Mouse (Mus musculus) intestine, embryonic 15.5 days (tissue): ENCODE measurements around the gene Cept1. TPM values are rescaled to one million over a fixed set of nuclear protein-coding genes. Genes with fewer than 3 reads are reported as not detected.

Source experiments
- ATAC-seq: fragments of 200-750 bp; cut with Nextera tagmentation; 2 replicates; pipeline ENCODE4 v1.8.0; 2017; ENCODE audit warnings: moderate TSS enrichment, moderate library complexity
- H3K27ac ChIP-seq: fragments of 300-500 bp; sonication (generic); 2 replicates; pipeline ENCODE4 v1.5.1; 2015; ENCODE audit warnings: mild to moderate bottlenecking, inconsistent platforms
- H3K27me3 ChIP-seq: fragments of 300-500 bp; sonication (generic); replicated peaks from 2 replicates; pipeline ENCODE4 v1.6.1; 2015; ENCODE audit warnings: inconsistent platforms
- H3K36me3 ChIP-seq: fragments of 300-500 bp; sonication (generic); 2 replicates; pipeline ENCODE4 v1.6.1; 2015; ENCODE audit warnings: inconsistent platforms
- H3K4me1 ChIP-seq: fragments of 300-500 bp; sonication (generic); replicated peaks from 2 replicates; pipeline ENCODE4 v1.6.1; 2015; ENCODE audit warnings: inconsistent platforms
- H3K4me2 ChIP-seq: fragments of 300-500 bp; sonication (generic); replicated peaks from 2 replicates; pipeline ENCODE4 v1.6.1; 2015; ENCODE audit warnings: mild to moderate bottlenecking, inconsistent platforms
- H3K4me3 ChIP-seq: fragments of 300-500 bp; sonication (generic); replicated peaks from 2 replicates; pipeline ENCODE4 v1.5.1; 2015; ENCODE audit warnings: inconsistent platforms
- H3K9ac ChIP-seq: fragments of 300-500 bp; sonication (generic); 2 replicates; pipeline ENCODE4 v1.6.1; 2015; ENCODE audit warnings: inconsistent platforms
- H3K9me3 ChIP-seq: fragments of 300-500 bp; sonication (generic); 2 replicates; pipeline ENCODE4 v1.6.1; 2016; ENCODE audit warnings: inconsistent platforms
- WGBS: fragments of 180-500 bp; shearing (Covaris S2); methylation state at CpG from one replicate; pipeline ENCODE4 v1.1.7; 2015; 5-methylcytosine and 5-hydroxymethylcytosine counted together
- polyA plus RNA-seq: library from polyadenylated mRNA; unstranded; fragments of >200 nt; fragmentation: Nextera tagmentation; extraction: Ambion mirVana; gene quantifications from 2 replicates; pipeline ENCODE4 v1.2.1, GENCODE M21; 2015

The Cept1 gene
- polyA plus RNA-seq, 1 experiment from 2014 or later, result 61.6 TPM

DNA sequence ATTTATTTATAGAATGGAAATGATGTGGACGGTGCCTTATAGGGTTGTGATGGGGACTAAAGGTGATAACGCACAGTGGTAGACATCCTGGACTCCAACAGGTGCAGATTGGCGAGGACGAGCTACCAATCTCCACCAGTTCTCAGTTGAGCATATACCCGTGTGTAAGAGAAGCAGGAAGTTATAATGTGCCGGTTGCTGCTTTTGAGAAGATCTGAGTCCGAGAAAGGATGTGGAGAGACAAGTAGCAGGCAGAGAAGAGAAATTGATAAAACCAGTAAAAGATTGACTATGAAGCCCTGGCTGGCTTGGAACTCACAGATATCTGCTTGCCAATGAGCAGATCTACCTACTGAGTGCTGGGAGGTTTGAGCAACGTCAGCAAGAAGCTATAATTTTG, 54.4 kb downstream of the Cept1 start:
- 84% methylated on average over 8 of the region's 8 CpGs for whole genome bisulfite sequencing
- Histone ChIP-seq H3K4me2 (no peak overlapping the region), H3K9me3 (no peaks in the 10 kb centered on the region), H3K27ac (no peak overlapping the region), H3K36me3 (no peaks in the 10 kb centered on the region), H3K9ac (no peak overlapping the region), H3K27me3 (no peaks in the 10 kb centered on the region), H3K4me1 (peaks cover 8% of the 10 kb centered on the region; the same call in 1 of the 2 replicates), H3K4me3 (no peak overlapping the region)
- ATAC-seq, result no peak

DNA sequence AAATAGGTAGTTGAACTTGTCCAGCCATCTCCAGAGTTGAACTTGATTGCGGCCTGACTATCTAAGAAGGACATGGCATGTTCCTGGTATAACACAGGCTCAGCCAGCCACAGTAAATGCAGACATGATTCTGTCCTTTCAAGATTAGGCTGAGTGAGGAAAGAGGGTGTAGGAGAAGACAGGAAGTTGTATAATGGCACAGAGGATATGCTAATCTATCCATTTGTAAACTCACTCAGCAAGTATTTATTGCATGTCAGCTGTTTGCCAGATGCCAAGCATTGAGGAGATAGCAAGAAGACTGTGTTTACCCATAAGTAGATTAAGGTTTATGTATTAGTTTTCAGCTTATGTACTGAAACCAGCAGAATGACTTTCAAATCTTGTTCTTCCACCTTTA, 54.9 kb downstream of the Cept1 start:
- H3K9ac ChIP-seq, result no peak overlapping the region
- WGBS, result 83% methylated on average over 1 of the region's 1 CpGs
- H3K4me3 ChIP-seq, result no peak overlapping the region
- H3K4me1 ChIP-seq, result peaks cover 8% of the 10 kb centered on the region; the same call in 1 of the 2 replicates
- no peak for ATAC-seq
- no peaks in the 10 kb centered on the region for H3K9me3 ChIP-seq
- no peaks in the 10 kb centered on the region for H3K36me3 ChIP-seq
- H3K27me3 ChIP-seq, result no peaks in the 10 kb centered on the region
- no peak overlapping the region; the same call in 1 of the 2 replicates for H3K27ac ChIP-seq
- no peak overlapping the region for H3K4me2 ChIP-seq

DNA sequence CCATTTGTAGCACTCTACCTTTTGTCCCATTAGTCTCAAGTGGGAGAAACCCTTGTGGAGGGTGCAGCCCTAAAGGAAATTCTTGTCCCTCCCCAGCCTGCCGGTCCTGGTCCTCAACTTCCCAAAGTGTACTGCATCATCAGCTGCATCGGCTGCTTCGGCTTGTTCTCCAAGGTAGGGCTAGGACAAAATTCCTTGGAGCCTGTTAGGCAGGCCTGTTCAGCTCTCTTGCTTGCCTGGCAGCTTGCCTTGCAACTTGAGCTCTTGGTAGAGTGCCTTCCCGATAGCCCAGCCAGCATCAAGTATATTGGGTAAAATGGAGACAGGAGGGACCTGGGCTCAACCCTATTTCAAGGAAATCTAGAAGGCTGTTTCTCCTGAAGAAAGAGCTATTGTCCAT, 57.4 kb downstream of the Cept1 start:
- 91% methylated on average over 4 of the region's 4 CpGs for WGBS

DNA sequence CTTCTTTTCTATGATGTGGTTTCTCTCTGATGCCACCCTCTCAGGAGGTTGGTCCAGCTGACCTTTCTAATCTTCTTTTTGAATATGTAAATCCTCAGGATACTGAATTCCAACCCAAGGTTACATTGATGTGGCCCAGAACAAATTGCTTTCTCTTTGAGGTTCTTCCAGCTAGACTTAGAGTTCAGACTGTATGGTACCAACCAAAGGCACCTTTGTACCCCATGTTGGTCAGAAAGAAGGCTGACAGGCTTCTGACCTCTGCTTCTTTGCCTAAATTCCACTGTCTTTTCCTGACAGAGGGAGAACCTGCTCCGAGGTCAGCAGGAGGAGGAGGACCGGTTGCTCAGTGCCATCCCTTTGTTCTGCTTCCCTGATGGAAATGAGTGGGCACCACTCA, 60.1 kb downstream of the Cept1 start:
- H3K27me3 ChIP-seq, result no peaks in the 10 kb centered on the region
- H3K27ac ChIP-seq, result peak overlapping the region; percentile 48; the same call in 1 of the 2 replicates
- no peak overlapping the region for H3K9ac ChIP-seq
- no peak overlapping the region for H3K4me3 ChIP-seq
- H3K4me2 ChIP-seq, result no peak overlapping the region
- no peaks in the 10 kb centered on the region for H3K9me3 ChIP-seq
- H3K36me3 ChIP-seq, result no peaks in the 10 kb centered on the region
- H3K4me1 ChIP-seq, result 0 out of 2 replicates have a peak, but pooled peaks cover 3% of the 10 kb centered on the region
- WGBS, result 88% methylated on average over 2 of the region's 2 CpGs
- ATAC-seq, result no peak

More for the DNA sequence above, 57.4 kb downstream of the Cept1 start:
- Histone ChIP-seq H3K27ac (no peak overlapping the region), H3K36me3 (no peaks in the 10 kb centered on the region), H3K4me2 (no peak overlapping the region), H3K9me3 (no peaks in the 10 kb centered on the region), H3K4me3 (no peak overlapping the region), H3K4me1 (peaks cover 8% of the 10 kb centered on the region; the same call in 1 of the 2 replicates), H3K27me3 (no peaks in the 10 kb centered on the region), H3K9ac (no peak overlapping the region)
- no peak for ATAC-seq

DNA sequence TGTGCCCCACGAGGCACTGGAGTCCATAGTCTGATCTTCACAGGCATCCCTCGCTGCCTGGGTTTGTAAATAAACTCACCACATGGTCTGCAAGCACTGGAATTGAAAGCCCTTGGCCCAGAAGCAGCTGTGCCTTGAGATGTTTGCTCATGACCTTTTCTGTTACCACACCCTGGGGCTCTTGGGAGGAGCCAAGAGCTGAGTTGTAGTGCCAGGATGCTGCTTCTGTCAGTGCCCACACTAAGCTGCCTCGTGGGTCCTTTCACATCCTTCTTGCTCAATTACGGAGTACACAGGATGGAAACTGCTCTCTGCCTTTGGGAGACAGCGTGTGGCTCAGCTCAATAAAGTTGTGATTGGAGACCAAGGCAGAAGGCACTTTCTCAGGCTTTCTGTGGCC, 61.8 kb downstream of the Cept1 start:
- Histone ChIP-seq H3K36me3 (no peaks in the 10 kb centered on the region), H3K27me3 (no peaks in the 10 kb centered on the region), H3K4me3 (no peak overlapping the region), H3K4me2 (no peak overlapping the region), H3K9me3 (no peaks in the 10 kb centered on the region), H3K4me1 (0 out of 2 replicates have a peak, but pooled peaks cover 3% of the 10 kb centered on the region), H3K9ac (no peak overlapping the region), H3K27ac (peak overlapping the region; percentile 32; the same call in 1 of the 2 replicates)
- ATAC-seq, result 0 out of 2 replicates have a peak, but pooled peaks have one; percentile 1
- 60% methylated on average over 5 of the region's 5 CpGs for WGBS

DNA sequence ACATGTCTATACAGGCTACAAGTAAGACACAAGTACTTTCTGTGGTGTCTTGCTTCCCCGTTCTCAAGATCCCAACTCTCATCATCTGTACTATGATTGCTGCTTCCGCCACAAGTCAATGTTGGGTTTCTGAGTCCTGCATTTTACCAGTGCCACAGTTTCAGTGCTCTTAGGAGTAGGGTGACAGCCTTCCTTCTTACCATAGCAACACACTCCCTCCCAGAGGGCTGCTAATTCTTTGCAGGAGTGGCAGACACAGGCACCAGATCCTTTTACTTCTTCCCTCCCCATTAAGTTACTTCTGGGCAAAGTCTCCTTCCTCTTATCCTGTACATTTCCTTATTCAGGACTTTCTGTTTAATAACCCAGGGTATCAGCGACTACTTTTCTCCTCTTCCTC, 62.7 kb downstream of the Cept1 start:
- H3K27me3 ChIP-seq, result no peaks in the 10 kb centered on the region
- peak; percentile 23 for ATAC-seq
- H3K27ac ChIP-seq, result peak overlapping the region; percentile 56
- 0 out of 2 replicates have a peak, but pooled peaks cover 3% of the 10 kb centered on the region for H3K4me1 ChIP-seq
- 72% methylated on average over 3 of the region's 3 CpGs for WGBS
- no peak overlapping the region for H3K4me3 ChIP-seq
- no peak overlapping the region for H3K9ac ChIP-seq
- H3K9me3 ChIP-seq, result no peaks in the 10 kb centered on the region
- 0 out of 2 replicates have a peak overlapping the region, but pooled peaks have one; percentile 88 for H3K4me2 ChIP-seq
- H3K36me3 ChIP-seq, result no peaks in the 10 kb centered on the region

DNA sequence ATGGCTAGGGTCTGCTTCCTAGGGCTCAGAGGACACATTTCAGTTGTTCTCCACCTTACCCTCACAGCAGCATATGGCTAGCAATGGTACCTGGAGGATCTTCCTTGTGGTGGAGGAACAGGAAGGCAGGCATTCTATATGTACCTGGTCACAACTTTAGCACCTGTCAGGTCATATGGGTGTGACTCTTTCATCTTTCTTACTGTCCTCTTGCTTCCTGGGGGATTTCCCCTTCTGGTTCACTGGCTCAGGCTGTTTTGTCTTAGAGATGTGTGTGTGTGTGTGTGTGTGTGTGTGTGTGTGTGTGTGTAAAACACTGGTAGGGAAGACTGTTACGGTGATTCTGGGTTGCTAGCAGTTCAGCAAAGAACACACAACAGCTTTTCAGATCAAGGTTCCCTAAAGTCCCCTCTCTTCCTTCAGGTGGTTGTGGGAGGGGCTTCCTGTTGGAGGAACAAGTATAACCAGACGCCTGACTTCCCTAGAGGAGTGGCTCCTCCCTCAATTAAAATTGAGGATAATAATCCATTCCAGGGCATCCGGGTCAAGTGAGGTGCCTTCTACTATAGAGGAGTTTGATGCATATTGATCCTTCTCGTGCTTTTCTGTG, 63.7 kb downstream of the Cept1 start:
- no peaks in the 10 kb centered on the region for H3K27me3 ChIP-seq
- peak overlapping the region; percentile 6; the same call in 1 of the 2 replicates for H3K4me3 ChIP-seq
- H3K4me2 ChIP-seq, result peak overlapping the region; percentile 88
- H3K36me3 ChIP-seq, result no peaks in the 10 kb centered on the region
- H3K4me1 ChIP-seq, result 0 out of 2 replicates have a peak, but pooled peaks cover 3% of the 10 kb centered on the region
- peak overlapping the region; percentile 89 for H3K27ac ChIP-seq
- ATAC-seq, result peak; percentile 66
- no peaks in the 10 kb centered on the region for H3K9me3 ChIP-seq
- no peak overlapping the region for H3K9ac ChIP-seq
- 51% methylated on average over 4 of the region's 4 CpGs for WGBS

DNA sequence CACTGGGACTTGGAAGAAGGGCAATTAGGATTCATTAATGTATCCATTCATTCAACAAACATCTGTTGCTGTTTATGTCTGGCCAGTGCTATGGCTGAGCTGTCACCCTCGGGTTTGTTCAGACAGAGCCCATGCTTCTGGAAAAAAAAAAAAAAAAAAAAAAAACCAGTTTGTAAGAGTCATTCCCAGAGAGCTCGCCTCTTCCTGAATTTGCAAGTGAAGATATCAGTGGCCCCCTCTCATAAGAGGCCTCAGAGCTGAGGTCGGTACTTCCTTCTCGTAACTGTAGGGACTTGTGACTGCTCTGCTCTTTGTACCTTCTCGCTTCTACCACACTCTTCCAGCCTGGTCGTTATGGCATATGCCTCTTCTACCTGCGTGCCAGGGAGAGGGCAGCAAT, 64.3 kb downstream of the Cept1 start:
- 44% methylated on average over 7 of the region's 7 CpGs for WGBS
- no peaks in the 10 kb centered on the region for H3K4me1 ChIP-seq
- peak overlapping the region; percentile 67 for H3K4me3 ChIP-seq
- H3K9me3 ChIP-seq, result no peaks in the 10 kb centered on the region
- H3K4me2 ChIP-seq, result peak overlapping the region; percentile 88
- no peaks in the 10 kb centered on the region for H3K36me3 ChIP-seq
- no peaks in the 10 kb centered on the region for H3K27me3 ChIP-seq
- peak overlapping the region; percentile 89 for H3K27ac ChIP-seq
- H3K9ac ChIP-seq, result no peak overlapping the region
- peak; percentile 67 for ATAC-seq

DNA sequence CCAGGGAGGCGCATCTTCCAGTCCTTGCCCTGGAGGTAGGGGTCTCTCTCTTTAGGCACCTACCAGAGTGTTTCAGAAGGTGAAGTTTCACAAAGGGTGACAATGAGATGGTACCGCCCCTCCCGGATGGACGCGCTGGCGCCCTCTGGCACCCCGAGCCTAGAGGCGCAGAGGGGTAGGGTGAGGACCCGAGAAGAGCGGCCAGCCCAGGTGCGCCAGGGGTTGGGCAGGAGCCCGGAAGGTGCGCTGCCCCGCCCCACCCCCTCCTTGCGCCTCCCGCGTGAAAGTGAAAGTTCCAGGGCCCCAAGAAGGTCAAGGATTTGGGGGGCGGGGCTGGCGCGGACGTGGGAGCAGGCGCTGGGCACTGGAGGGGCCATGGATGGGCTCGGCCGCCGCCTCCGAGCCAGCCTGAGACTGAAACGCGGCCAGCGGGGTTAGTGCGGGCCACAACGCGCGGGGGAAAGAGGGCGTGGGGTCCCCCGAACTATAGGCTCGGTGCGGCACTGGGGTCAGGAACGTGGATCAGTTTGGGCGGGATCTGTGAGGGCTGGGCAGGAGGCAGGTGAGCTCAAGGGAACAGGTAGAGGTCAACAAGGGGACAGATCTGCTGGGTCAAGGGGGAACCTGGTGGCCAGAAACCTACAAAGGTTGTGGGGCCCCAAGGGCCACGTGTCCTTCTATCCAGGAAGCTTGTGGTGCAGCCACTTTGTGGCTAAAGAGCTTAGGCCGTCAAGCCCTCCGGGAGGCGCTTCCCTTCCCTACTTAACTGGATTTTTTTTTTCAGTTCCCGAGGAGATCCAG, 65.1 kb downstream of the Cept1 start, which contains the start of gene Dennd2d:
TSS of gene Dennd2d (plus strand) at position 125 of the 801 bp plus-strand sequence.
- no peaks in the 10 kb centered on the region for H3K36me3 ChIP-seq
- H3K4me1 ChIP-seq, result no peaks in the 10 kb centered on the region
- H3K27ac ChIP-seq, result peak within 1 kb of the TSS; percentile 76
- peak within 1 kb of the TSS; percentile 67 for H3K4me3 ChIP-seq
- no peaks in the 10 kb centered on the region for H3K27me3 ChIP-seq
- peak; percentile 80 for ATAC-seq
- under 1% methylated on average over 44 of the region's 44 CpGs for WGBS
- no peaks in the 10 kb centered on the region for H3K9me3 ChIP-seq
- H3K4me2 ChIP-seq, result peak within 1 kb of the TSS; percentile 88
- peak within 1 kb of the TSS; percentile 66 for H3K9ac ChIP-seq

DNA sequence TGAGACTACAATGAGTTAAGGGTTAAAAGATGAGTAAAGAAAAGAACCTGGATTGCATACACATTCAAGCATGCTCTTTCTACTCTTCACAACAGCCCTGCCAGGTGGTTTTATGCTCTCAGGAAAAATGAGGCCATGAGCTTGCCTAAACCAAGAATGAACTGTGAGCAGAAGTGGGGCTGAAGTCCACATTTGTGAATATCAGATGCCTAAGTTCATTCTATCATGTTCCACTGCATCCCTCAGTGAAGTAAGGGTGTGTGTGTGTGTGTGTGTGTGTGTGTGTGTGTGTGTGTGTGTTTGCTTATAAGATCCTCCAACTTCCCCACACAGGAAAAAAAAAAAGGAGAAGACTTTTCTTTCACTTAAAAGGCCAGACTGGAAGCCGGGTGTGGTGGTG, 70.7 kb downstream of the Cept1 start:
- Histone ChIP-seq H3K9ac (no peak overlapping the region), H3K4me3 (no peak overlapping the region), H3K4me2 (no peak overlapping the region), H3K27me3 (no peaks in the 10 kb centered on the region), H3K36me3 (no peaks in the 10 kb centered on the region), H3K27ac (no peak overlapping the region), H3K4me1 (no peaks in the 10 kb centered on the region), H3K9me3 (no peaks in the 10 kb centered on the region)
- WGBS, result 55% methylated on average over 1 of the region's 1 CpGs
- 0 out of 2 replicates have a peak, but pooled peaks have one; percentile 15 for ATAC-seq

DNA sequence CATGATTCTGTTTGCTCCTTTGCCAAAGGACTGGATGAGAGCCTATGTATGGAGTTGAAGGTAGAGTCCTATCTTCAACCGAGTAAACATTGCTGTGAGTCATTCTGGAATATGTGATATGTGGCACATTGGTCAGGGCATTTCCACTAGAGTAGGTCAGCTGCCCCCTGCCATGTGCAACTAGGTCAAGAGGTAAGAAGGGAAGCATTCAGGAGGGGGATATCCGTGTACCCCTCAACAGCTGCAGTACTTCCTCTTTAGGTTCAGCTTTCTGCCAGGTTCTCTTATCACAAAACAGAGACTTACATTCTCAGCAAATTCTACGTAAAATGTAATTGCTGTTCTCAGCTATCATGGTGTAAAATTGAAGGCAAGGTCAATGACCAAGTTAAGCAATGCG, 73.4 kb downstream of the Cept1 start:
- H3K9me3 ChIP-seq, result no peaks in the 10 kb centered on the region
- 71% methylated on average over 4 of the region's 4 CpGs for WGBS
- no peak overlapping the region for H3K4me2 ChIP-seq
- no peaks in the 10 kb centered on the region for H3K36me3 ChIP-seq
- no peaks in the 10 kb centered on the region for H3K27me3 ChIP-seq
- no peak overlapping the region for H3K4me3 ChIP-seq
- H3K27ac ChIP-seq, result no peak overlapping the region
- H3K9ac ChIP-seq, result no peak overlapping the region
- no peak for ATAC-seq
- no peaks in the 10 kb centered on the region for H3K4me1 ChIP-seq

DNA sequence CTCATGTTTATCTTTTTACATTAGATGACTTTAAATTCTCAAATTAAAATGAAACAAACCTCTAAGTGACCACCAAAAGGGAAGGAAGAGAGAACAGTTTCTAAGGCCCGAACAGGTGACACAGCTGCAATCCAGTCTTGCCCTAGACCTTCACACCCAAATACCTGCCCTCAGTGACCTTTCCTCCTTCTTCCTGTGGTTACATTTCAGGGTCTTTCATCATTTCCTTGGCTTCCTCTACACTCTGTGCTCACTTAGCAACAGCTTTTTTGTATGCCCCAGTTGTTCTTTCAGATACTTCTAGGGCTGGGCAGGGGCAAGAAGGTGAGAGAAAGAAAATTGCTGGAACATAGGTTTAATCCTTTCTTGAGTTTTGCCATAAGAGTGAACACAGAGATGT, 82.9 kb downstream of the Cept1 start:
- no peak overlapping the region for H3K27ac ChIP-seq
- H3K4me2 ChIP-seq, result no peak overlapping the region
- no peaks in the 10 kb centered on the region for H3K36me3 ChIP-seq
- H3K9ac ChIP-seq, result no peak overlapping the region
- H3K4me3 ChIP-seq, result no peak overlapping the region
- no peaks in the 10 kb centered on the region for H3K9me3 ChIP-seq
- H3K27me3 ChIP-seq, result no peaks in the 10 kb centered on the region
- no peaks in the 10 kb centered on the region for H3K4me1 ChIP-seq
- ATAC-seq, result no peak
- WGBS, result 85% methylated on average over 1 of the region's 1 CpGs
